Mouse (Mus musculus): ENCODE measurements around the gene Agbl4. TPM values are rescaled to one million over a fixed set of nuclear protein-coding genes. Genes with fewer than 3 reads are reported as not detected.

Agbl4 gene
- polyA plus RNA-seq, 1 experiment, result not detected

DNA sequence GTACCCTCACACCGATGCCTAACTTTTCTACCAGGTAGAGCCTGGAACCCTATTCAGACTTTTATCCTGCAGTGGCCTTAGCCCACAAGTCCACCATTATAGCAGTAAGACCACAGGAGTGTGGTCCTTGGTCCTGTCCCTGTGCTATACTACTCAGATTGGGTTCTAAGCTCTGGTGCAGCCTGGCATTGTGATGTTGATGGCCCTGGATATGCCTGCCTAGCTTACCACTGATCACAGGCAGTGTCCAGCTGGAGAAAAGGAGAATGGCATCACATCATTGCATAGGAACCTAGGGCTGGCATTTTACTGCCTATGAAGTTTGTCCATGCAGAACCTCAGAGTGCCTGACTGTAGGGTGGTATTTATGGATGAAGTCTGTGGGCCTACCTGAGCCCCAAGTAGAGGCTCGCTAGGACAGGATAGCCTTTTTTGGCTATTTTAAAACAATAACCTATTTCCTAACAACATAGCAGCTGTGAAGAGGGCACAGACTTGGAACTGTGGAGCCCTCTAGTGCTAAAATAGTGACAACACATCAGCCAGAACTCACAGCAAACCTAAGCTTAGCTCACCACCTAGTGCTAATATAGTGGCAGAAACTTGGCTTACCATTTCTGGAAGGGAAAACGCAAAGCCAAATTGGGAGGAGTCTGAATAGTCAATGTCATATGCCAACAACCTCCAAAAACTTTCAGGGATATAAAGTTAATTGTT lies 911.3 kb downstream of the Agbl4 start:
- Histone ChIP-seq H3K79me3 (ENCODE audit: low read depth) (no peaks in the 10 kb centered on the region), H3K79me2 (ENCODE audit: control insufficient read depth, insufficient read depth) (no peaks in the 10 kb centered on the region), H3K36me3 (ENCODE audit: control insufficient read depth, insufficient read depth) (no peaks in the 10 kb centered on the region), H3K4me3 (ENCODE audit: insufficient read depth, poor library complexity, severe bottlenecking) (no peak overlapping the region), H3ac (ENCODE audit: control insufficient read depth, insufficient read length, low read depth) (no peak overlapping the region), H3K27me3 (ENCODE audit: control insufficient read depth, insufficient read depth, insufficient read length) (no peaks in the 10 kb centered on the region)
- TF ChIP-seq CEBPB (IDR thresholded peaks at IDR 0.05; ENCODE audit: low read depth) (no peak), USF1 (IDR thresholded peaks at IDR 0.05; ENCODE audit: low read depth) (no peak), MYOD1 (IDR thresholded peaks at IDR 0.05; ENCODE audit: control insufficient read depth, insufficient read length, low read depth) (no peak), MAX (IDR thresholded peaks at IDR 0.05) (no peak), CTCF (IDR thresholded peaks at IDR 0.05; ENCODE audit: control insufficient read depth, insufficient read depth, insufficient read length) (no peak), FOSL1 (IDR thresholded peaks at IDR 0.05; ENCODE audit: insufficient read depth, low read length, poor library complexity, severe bottlenecking) (no peak), MYOG (IDR thresholded peaks at IDR 0.05; ENCODE audit: control insufficient read depth, extremely low read depth, insufficient read length) (no peak)

DNA sequence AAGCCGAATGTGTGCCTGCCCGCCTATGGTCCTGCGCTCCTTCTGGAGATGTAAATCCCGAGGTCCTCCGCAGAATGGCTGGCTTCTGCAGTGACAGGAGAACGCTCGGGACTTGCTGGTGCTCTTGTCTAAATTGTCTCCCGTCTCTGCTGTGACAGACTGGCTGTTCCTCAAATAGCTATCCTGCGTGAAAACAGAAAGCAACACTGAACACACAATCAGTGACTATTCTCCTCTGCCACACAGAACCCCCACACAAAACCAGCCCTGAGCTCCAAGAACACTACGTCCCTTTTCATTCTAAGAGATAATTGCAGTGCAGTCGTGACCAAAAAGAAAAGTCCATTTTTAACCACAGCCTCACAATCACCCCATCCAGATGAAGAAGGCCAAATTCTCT lies 929.6 kb downstream of the Agbl4 start:
- no peak overlapping the region for H3ac ChIP-seq (ENCODE audit: control insufficient read depth, insufficient read length, low read depth)
- no peaks in the 10 kb centered on the region for H3K36me3 ChIP-seq (ENCODE audit: control insufficient read depth, insufficient read depth)
- H3K4me3 ChIP-seq (ENCODE audit: insufficient read depth, poor library complexity, severe bottlenecking), result no peak overlapping the region
- H3K79me2 ChIP-seq (ENCODE audit: control insufficient read depth, insufficient read depth), result no peaks in the 10 kb centered on the region
- H3K27me3 ChIP-seq (ENCODE audit: control insufficient read depth, insufficient read depth, insufficient read length), result no peaks in the 10 kb centered on the region
- TF ChIP-seq FOSL1 (IDR thresholded peaks at IDR 0.05; ENCODE audit: insufficient read depth, low read length, poor library complexity, severe bottlenecking) (no peak), CEBPB (IDR thresholded peaks at IDR 0.05; ENCODE audit: low read depth) (no peak), MYOG (IDR thresholded peaks at IDR 0.05; ENCODE audit: control insufficient read depth, extremely low read depth, insufficient read length) (no peak), USF1 (IDR thresholded peaks at IDR 0.05; ENCODE audit: low read depth) (no peak), CTCF (IDR thresholded peaks at IDR 0.05; ENCODE audit: control insufficient read depth, insufficient read depth, insufficient read length) (no peak), MAX (IDR thresholded peaks at IDR 0.05) (no peak), MYOD1 (IDR thresholded peaks at IDR 0.05; ENCODE audit: control insufficient read depth, insufficient read length, low read depth) (no peak)
- H3K79me3 ChIP-seq (ENCODE audit: low read depth), result no peaks in the 10 kb centered on the region

DNA sequence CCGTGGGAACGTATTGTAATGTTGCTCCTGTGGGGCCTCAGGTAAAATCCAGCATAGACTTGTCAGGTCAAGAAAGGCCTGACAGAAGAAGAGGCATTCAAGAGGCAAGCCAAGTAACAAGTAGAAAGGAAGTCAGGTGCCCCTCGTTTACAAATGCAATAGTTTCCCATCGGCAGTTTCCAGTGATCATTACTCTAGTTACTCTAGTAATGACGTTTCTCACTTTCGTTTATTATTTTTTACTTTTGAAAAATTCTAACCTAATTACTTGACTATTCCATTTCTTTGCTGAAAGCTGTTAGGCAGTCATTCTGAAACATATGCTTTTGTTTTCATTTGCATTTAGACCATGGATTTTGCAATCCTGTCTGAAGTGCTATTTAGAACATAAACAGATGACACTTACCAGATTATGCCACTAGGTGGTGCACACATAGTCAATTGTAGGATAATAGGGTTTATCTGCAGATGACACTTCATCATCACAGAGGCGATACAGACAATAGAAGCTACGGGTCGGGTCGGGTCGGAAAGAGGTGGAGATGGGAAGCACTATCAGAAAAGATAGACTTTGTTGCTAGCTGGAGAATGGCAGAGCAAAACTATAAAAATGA lies 930.4 kb downstream of the Agbl4 start:
- Histone ChIP-seq H3K79me3 (ENCODE audit: low read depth) (no peaks in the 10 kb centered on the region), H3K79me2 (ENCODE audit: control insufficient read depth, insufficient read depth) (no peaks in the 10 kb centered on the region), H3ac (ENCODE audit: control insufficient read depth, insufficient read length, low read depth) (no peak overlapping the region), H3K4me3 (ENCODE audit: insufficient read depth, poor library complexity, severe bottlenecking) (no peak overlapping the region), H3K36me3 (ENCODE audit: control insufficient read depth, insufficient read depth) (no peaks in the 10 kb centered on the region), H3K27me3 (ENCODE audit: control insufficient read depth, insufficient read depth, insufficient read length) (no peaks in the 10 kb centered on the region)
- TF ChIP-seq FOSL1 (IDR thresholded peaks at IDR 0.05; ENCODE audit: insufficient read depth, low read length, poor library complexity, severe bottlenecking) (no peak), CTCF (IDR thresholded peaks at IDR 0.05; ENCODE audit: control insufficient read depth, insufficient read depth, insufficient read length) (no peak), MAX (IDR thresholded peaks at IDR 0.05) (no peak), USF1 (IDR thresholded peaks at IDR 0.05; ENCODE audit: low read depth) (no peak), MYOG (IDR thresholded peaks at IDR 0.05; ENCODE audit: control insufficient read depth, extremely low read depth, insufficient read length) (no peak), CEBPB (IDR thresholded peaks at IDR 0.05; ENCODE audit: low read depth) (peak; percentile 11)

DNA sequence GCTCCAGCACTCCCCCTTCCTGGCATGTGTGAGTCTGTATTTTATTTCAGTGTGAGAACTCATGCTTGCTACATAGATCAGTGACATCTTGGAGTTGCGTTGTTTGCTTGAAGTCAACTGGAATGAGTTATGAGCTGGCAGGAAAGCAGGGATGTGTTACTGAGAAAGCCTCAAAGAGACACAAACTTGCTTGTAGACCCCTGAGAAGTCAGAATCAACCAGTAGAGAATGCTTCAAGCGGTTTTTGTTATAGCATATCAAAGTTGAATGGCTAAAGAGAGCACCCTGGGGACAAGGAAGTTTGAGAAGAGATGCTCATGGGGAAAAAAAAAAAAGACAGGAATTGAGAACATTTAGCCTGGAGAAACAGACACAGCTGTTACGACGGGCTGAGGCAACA lies 932.0 kb downstream of the Agbl4 start:
- H3K4me3 ChIP-seq (ENCODE audit: insufficient read depth, poor library complexity, severe bottlenecking), result no peak overlapping the region
- H3K79me3 ChIP-seq (ENCODE audit: low read depth), result no peaks in the 10 kb centered on the region
- no peaks in the 10 kb centered on the region for H3K27me3 ChIP-seq (ENCODE audit: control insufficient read depth, insufficient read depth, insufficient read length)
- no peak for TF ChIP-seq MYOG (IDR thresholded peaks at IDR 0.05; ENCODE audit: control insufficient read depth, extremely low read depth, insufficient read length)
- no peak for TF ChIP-seq MYOD1 (IDR thresholded peaks at IDR 0.05; ENCODE audit: control insufficient read depth, insufficient read length, low read depth)
- no peak overlapping the region for H3ac ChIP-seq (ENCODE audit: control insufficient read depth, insufficient read length, low read depth)
- H3K36me3 ChIP-seq (ENCODE audit: control insufficient read depth, insufficient read depth), result no peaks in the 10 kb centered on the region
- no peaks in the 10 kb centered on the region for H3K79me2 ChIP-seq (ENCODE audit: control insufficient read depth, insufficient read depth)

DNA sequence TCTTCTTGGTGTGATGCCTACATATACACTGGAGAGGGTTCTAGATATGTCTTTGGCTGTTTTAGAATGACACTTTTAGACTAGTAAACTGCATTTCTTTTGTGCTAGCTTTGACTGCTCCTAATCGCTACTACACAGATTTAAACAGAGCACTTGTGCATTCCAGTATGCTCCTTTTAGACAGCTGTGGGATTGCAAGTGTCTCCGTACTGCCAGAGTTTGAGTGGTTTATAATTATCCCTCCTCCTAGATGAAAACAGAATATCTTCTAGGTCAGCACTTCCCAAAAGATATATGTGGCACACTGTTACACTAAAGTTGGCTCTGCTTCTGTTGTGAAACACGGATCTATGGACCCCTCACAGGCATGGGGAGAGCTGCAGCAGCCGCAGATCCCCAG lies 935.4 kb downstream of the Agbl4 start:
- H3K79me2 ChIP-seq (ENCODE audit: control insufficient read depth, insufficient read depth), result no peaks in the 10 kb centered on the region
- H3ac ChIP-seq (ENCODE audit: control insufficient read depth, insufficient read length, low read depth), result no peak overlapping the region
- TF ChIP-seq MYOD1 (IDR thresholded peaks at IDR 0.05; ENCODE audit: control insufficient read depth, insufficient read length, low read depth), result no peak
- no peak for TF ChIP-seq MYOG (IDR thresholded peaks at IDR 0.05; ENCODE audit: control insufficient read depth, extremely low read depth, insufficient read length)
- TF ChIP-seq FOSL1 (IDR thresholded peaks at IDR 0.05; ENCODE audit: insufficient read depth, low read length, poor library complexity, severe bottlenecking), result no peak
- TF ChIP-seq CTCF (IDR thresholded peaks at IDR 0.05; ENCODE audit: control insufficient read depth, insufficient read depth, insufficient read length), result no peak
- no peak for TF ChIP-seq CEBPB (IDR thresholded peaks at IDR 0.05; ENCODE audit: low read depth)
- no peak for TF ChIP-seq USF1 (IDR thresholded peaks at IDR 0.05; ENCODE audit: low read depth)
- no peak for TF ChIP-seq MAX (IDR thresholded peaks at IDR 0.05)
- no peak overlapping the region for H3K4me3 ChIP-seq (ENCODE audit: insufficient read depth, poor library complexity, severe bottlenecking)
- no peaks in the 10 kb centered on the region for H3K36me3 ChIP-seq (ENCODE audit: control insufficient read depth, insufficient read depth)
- no peaks in the 10 kb centered on the region for H3K79me3 ChIP-seq (ENCODE audit: low read depth)
- no peaks in the 10 kb centered on the region for H3K27me3 ChIP-seq (ENCODE audit: control insufficient read depth, insufficient read depth, insufficient read length)

Measured in C2C12 (cell line).